Mouse (Mus musculus) retina, adult 2 months (tissue): ENCODE results near the gene Med27.

Experiments
- DNase-seq: peaks from one replicate; pipeline ENCODE4 v3.0.0-alpha.2; 2012; ENCODE audit warnings: low read depth, low spot score

The Med27 gene

DNA sequence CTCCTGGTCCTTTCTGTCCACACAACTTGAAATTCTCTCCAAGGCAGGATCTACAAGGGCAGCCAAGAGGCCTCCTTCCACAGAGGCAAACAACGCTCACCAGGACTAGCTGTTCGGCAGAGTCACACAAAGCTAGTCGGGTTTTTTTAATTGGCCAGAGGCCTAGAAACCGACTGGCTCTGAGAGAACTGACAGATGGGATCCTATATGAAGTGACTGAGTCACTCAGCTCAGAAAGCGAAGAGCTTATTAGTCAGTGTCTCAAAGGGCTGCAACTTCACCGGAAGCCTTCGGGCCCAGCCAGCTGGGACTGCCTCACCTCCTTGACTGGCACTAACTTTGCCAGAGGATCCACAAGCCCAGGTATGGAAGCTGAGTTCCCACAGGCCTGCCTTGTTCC lies 217.4 kb downstream of the Med27 start:
- no peak for DNase-seq

DNA sequence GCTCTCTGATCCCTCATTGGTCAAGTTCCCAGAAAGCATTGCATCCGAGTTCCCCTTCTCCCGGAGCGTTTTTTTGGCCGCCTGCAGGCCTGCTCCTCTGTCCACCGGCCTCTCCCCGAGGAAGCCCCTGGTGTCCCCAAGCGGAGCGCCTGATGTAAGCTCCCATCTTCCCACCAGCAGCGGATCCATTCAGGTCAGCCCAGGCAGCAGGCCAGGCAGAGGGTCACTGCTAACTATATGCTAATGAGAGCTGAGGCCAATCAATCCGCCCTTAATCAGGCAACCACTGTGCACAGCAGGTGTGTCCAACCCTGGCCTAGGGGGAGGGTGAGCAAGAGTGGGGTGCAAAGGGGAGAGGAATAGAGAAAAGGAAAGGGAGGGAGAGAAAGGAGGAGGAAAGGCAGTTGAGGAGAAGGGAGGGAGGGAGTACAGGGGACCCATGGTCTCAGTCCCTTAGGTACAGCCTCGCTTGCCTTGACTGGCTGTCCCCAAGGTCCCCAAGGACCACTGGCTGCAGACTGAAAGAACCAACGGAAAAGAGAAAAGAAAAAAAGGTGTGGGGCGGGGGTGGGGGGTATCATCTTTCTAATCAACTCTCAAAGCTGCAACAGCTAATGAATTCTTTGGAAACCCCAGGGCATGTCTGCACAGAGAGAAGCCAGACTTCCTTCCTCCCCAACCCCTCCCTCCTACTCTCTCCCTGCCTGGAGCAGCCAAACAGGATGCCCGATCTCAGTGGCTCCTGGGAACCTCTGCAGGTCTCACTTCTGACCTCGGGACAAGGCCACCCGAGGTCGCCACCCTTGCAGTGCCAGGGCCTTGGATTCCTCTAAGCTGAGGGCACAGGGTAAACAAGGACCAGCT lies 219.2 kb downstream of the Med27 start:
- DNase-seq, result no peak

DNA sequence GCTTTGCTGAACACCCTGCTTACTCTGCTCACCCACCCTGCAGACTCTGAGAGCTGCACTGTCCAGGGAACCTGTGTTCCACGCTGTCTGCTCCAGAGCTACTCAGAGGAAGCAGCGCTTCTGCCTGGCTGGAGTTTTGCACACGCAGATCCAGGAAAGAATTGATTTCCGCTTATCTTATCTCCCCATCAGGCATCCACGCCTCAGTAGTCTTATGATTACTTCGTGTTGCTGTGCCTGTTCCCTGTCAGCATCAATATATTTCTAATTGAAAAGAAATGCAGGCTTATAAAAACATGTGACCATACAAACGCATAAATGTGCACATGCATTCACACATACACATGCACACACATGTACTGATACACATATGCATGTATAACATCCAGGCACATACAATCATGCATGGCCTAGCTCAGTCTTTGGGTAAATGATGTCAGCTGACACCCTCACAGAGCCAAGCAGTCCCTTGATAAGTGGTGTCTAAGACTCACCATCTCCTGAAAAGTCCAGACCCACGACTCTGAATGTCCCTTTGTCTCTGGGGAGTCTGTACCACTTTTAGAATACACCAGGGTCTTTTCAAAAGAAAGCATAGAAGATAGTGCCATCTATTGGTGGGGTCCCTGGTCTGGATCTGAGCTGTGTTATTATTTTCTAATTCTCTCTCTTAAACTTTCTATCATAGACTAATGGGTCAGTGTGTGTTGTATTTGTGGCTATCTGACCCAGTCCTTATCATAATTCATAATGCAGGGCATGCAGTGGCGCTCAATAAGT lies 225.5 kb downstream of the Med27 start:
- no peak for DNase-seq

DNA sequence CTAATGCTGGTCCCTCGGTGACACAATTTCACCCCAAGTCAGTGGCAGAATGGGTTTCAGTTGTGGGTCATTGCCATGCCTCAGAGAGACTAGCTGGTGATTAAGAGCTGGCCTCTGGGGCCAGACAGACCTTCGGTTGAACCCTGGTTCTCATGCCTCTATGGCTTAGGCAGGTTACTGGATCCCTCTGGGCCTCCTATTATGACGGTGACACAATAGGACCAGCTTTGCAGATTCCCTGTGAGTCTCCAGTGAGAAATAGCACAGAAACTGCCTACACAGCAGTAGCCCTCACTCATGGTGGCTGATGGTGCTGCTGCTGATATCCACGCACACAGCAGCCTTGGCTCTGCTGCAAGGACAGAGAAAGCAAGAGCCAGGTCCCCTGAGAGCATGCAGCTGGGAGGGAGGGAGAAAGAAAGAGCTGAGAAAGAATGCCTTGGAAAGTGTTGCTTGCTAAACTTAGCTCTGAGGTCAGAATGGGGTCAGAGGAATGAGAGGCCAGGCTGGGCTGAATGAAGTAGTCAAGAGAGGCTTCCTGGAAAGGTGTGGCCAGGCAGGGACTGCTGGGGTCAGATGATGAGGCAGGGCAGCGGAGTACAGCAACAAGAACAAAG lies 226.3 kb downstream of the Med27 start:
- DNase-seq, result no peak

DNA sequence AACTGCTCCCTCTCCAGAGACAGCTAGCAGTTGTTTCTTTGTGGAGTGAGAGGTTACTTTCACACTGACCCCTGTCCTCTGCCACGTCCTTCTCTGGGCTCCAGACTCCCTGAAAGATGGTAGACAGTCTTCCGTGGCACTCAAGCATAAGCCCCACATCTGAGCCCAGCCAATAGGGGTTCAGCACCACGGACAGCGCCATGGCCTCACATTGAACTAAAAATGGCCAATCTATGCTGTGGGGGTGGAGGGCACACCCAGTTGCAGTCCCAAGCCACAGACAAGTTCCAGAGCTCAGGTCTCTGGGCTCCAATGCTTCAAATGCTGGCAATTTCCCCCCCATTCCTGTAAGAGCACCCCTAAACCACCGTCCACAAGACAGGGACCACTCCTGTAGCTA lies 227.0 kb downstream of the Med27 start:
- DNase-seq, result no peak

DNA sequence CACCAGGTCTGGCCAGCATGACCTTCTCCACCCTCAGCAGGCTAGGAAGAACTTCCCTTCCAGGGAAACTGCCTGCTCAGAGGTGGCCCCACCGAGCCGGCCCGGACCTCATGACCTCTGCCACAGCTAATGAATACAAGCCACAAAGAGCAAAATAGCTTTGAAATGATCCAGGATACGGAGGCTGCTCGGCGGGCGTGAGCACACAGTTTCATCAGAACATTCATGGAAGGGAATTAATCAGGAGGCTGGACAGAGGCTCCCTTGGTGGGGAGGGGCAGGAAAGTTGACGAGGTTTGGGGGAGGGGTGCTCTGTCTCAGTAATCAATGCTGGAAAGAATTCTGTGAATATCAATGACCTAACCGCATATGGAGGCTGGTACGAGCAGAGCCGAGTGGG lies 227.6 kb downstream of the Med27 start:
- DNase-seq, result no peak
